Mouse (Mus musculus) embryo, embryonic 10 days (tissue): Measurements from ENCODE around the gene Tspear.
A peak's percentile ranks its signal among the peaks of the same experiment; 100 is the strongest.
"Not testable (repeated sequence)": the region's sequence is repeated elsewhere in the genome, so short reads cannot be mapped to it uniquely, and the experiment has no call there.

ENCODE experiments used
- DNase-seq: peaks from one replicate; pipeline ENCODE4 v3.0.0-alpha.2; 2015; ENCODE audit warnings: low spot score

Gene Tspear

GRCm38 (mm10) chr10:77788621-77789020 lies 102.3 kb downstream of the Tspear start:
- no peak for DNase-seq

- no peak for DNase-seq
These were observed 108.6 kb downstream of the Tspear start, which contains the start of gene Gm9639 for GRCm38 (mm10) chr10:77794976-77795375. Gm9639 (minus strand) TSS chr10:77795076.

- no peak for DNase-seq
These were observed 111.3 kb downstream of the Tspear start for GRCm38 (mm10) chr10:77797677-77798076.

- DNase-seq, result not testable (repeated sequence)
These were observed 112.0 kb downstream of the Tspear start for GRCm38 (mm10) chr10:77798164-77798920.

GRCm38 (mm10) chr10:77798921-77799508 lies 112.6 kb downstream of the Tspear start, which contains the start of gene Gm19668:
Gm19668 (minus strand) TSS chr10:77799133.
- no peak for DNase-seq

GRCm38 (mm10) chr10:77804095-77804494 lies 117.7 kb downstream of the Tspear start:
- DNase-seq, result no peak

GRCm38 (mm10) chr10:77811743-77812142 lies 125.4 kb downstream of the Tspear start, which contains the start of gene Gm9507:
Gm9507 (minus strand) TSS chr10:77811843.
- DNase-seq, result no peak

GRCm38 (mm10) chr10:77814382-77814781 lies 128.0 kb downstream of the Tspear start, which contains the start of gene Gm2696:
Gm2696 (plus strand) TSS chr10:77814682.
- no peak for DNase-seq

- peak; percentile 51 for DNase-seq
These were observed 129.1 kb downstream of the Tspear start for GRCm38 (mm10) chr10:77815514-77815913.

GRCm38 (mm10) chr10:77818523-77818922 lies 132.2 kb downstream of the Tspear start:
- no peak for DNase-seq

GRCm38 (mm10) chr10:77819203-77819602 lies 132.8 kb downstream of the Tspear start:
- DNase-seq, result no peak

GRCm38 (mm10) chr10:77826951-77827350 lies 140.6 kb downstream of the Tspear start, which contains the start of gene Krtap10-4:
Krtap10-4 (minus strand) TSS chr10:77827095.
- no peak for DNase-seq

GRCm38 (mm10) chr10:77835647-77836046 lies 149.3 kb downstream of the Tspear start, which contains the start of gene Krtap10-10:
Krtap10-10 (plus strand) TSS chr10:77835947.
- DNase-seq, result no peak

GRCm38 (mm10) chr10:77839006-77839405 lies 152.6 kb downstream of the Tspear start:
- DNase-seq, result no peak

GRCm38 (mm10) chr10:77846503-77846902 lies 160.1 kb downstream of the Tspear start, which contains the start of gene Gm36176:
Gm36176 (plus strand) TSS chr10:77846803.
- no peak for DNase-seq

GRCm38 (mm10) chr10:77846961-77847360 lies 160.6 kb downstream of the Tspear start:
- no peak for DNase-seq

- DNase-seq, result no peak
These were observed 161.2 kb downstream of the Tspear start for GRCm38 (mm10) chr10:77847538-77847937.

- DNase-seq, result no peak
These were observed 166.2 kb downstream of the Tspear start, which contains the start of gene Gm10318 for GRCm38 (mm10) chr10:77852559-77852958. Gm10318 (plus strand) TSS chr10:77852859.

GRCm38 (mm10) chr10:77861675-77862074 lies 175.3 kb downstream of the Tspear start, which contains the start of gene Gm3285:
Gm3285 (plus strand) TSS chr10:77861975.
- DNase-seq, result no peak

- peak; percentile 80 for DNase-seq
These were observed 177.8 kb downstream of the Tspear start for GRCm38 (mm10) chr10:77864067-77864761.

- DNase-seq, result no peak
These were observed 178.4 kb downstream of the Tspear start for GRCm38 (mm10) chr10:77864762-77865143.

GRCm38 (mm10) chr10:77867546-77867945 lies 181.2 kb downstream of the Tspear start:
- DNase-seq, result no peak
